19 mouse cellular contexts compared by ENCODE assay signal in genomic region chr8:35160230-35160629, GRCm38 (mm10).
DNase-seq lines count a peak whose midpoint lies in the region; ATAC-seq lines count a peak whose summit lies in the region.
"Had no signal": no experiment of that assay in that cellular context is flagged by ENCODE, and none has a peak within 500 bp of the region (broad histone marks: within the 10 kb centered on the region; RNA-seq: fewer than 3 reads in every experiment).

No protein-coding gene starts in this region.

- no peak overlapping the region for H3K4me3 ChIP-seq in lung, embryonic 15.5 days
- no peak overlapping the region for H3K4me3 ChIP-seq in intestine, embryonic 15.5 days (replicated peaks)
- no peak overlapping the region for H3K4me3 ChIP-seq in hindbrain, embryonic 12.5 days
- H3K4me3 ChIP-seq: heart, embryonic 12.5 days; limb, embryonic 13.5 days; midbrain, embryonic 12.5 days had no signal

- H3K4me2 ChIP-seq in lung, embryonic 15.5 days, result no peak overlapping the region
- H3K4me2 ChIP-seq in intestine, embryonic 15.5 days (replicated peaks), result no peak overlapping the region
- no peak overlapping the region for H3K4me2 ChIP-seq in hindbrain, embryonic 12.5 days (replicated peaks)
- H3K4me2 ChIP-seq: heart, embryonic 12.5 days; limb, embryonic 13.5 days; lung, embryonic 14.5 days; midbrain, embryonic 12.5 days had no signal

- WGBS in lung, embryonic 15.5 days, result 79% methylated on average over 12 of the region's 12 CpGs
- 80% methylated on average over 12 of the region's 12 CpGs for WGBS in intestine, embryonic 15.5 days
- WGBS in hindbrain, embryonic 12.5 days, result 89% methylated on average over 12 of the region's 12 CpGs

- H3K4me1 ChIP-seq in lung, embryonic 15.5 days, result no peaks in the 10 kb centered on the region
- H3K4me1 ChIP-seq in intestine, embryonic 15.5 days (replicated peaks), result no peaks in the 10 kb centered on the region
- H3K4me1 ChIP-seq in hindbrain, embryonic 12.5 days, result 0 out of 2 replicates have a peak, but pooled peaks cover 2% of the 10 kb centered on the region
- H3K4me1 ChIP-seq: heart, embryonic 12.5 days; limb, embryonic 13.5 days had no signal

- H3K36me3 ChIP-seq in lung, embryonic 15.5 days, result no peaks in the 10 kb centered on the region
- no peaks in the 10 kb centered on the region for H3K36me3 ChIP-seq in intestine, embryonic 15.5 days
- H3K36me3 ChIP-seq in hindbrain, embryonic 12.5 days, result no peaks in the 10 kb centered on the region
- H3K36me3 ChIP-seq: G1E; heart, embryonic 12.5 days; limb, embryonic 13.5 days; midbrain, embryonic 12.5 days had no signal

- ATAC-seq in lung, embryonic 15.5 days (ENCODE audit: borderline replicate concordance, extremely low read depth, low FRiP score, low TSS enrichment), result peak; percentile 62; the same call in 1 of the 2 replicates
- ATAC-seq in intestine, embryonic 15.5 days, result 0 out of 2 replicates have a peak, but pooled peaks have one; percentile 53
- ATAC-seq in hindbrain, embryonic 12.5 days (ENCODE audit: low FRiP score), result no peak

- no peaks in the 10 kb centered on the region for H3K9me3 ChIP-seq in lung, embryonic 15.5 days
- no peaks in the 10 kb centered on the region for H3K9me3 ChIP-seq in intestine, embryonic 15.5 days
- no peaks in the 10 kb centered on the region for H3K9me3 ChIP-seq in hindbrain, embryonic 12.5 days (replicated peaks)
- H3K9me3 ChIP-seq: heart, embryonic 12.5 days; limb, embryonic 13.5 days; midbrain, embryonic 12.5 days had no signal

- DNase-seq in lung, postnatal 14 days, result no peak
- DNase-seq in Muller cell, postnatal 12 days (ENCODE audit: inconsistent ontology term), result peak; percentile 39
- DNase-seq in layer of hippocampus, postnatal 36 days, result peak; percentile 46 to 54
- DNase-seq in left cerebral cortex, postnatal 25 days (ENCODE audit: low spot score in 2 of 2), result no peak
- no peak for DNase-seq in kidney, postnatal 4 days
- DNase-seq: cerebellum, adult 18-20 months; gastrocnemius, postnatal 14 days; heart, postnatal 4 days; kidney, adult 11 months; lung, embryonic 14.5 days; right cerebral cortex, postnatal 4 days; thymus, postnatal 4 days had no signal

- no peaks in the 10 kb centered on the region for H3K27me3 ChIP-seq in lung, embryonic 15.5 days
- no peaks in the 10 kb centered on the region for H3K27me3 ChIP-seq in intestine, embryonic 15.5 days (replicated peaks)
- H3K27me3 ChIP-seq in hindbrain, embryonic 12.5 days, result no peaks in the 10 kb centered on the region

- no peak overlapping the region for H3K9ac ChIP-seq in lung, embryonic 15.5 days
- H3K9ac ChIP-seq in intestine, embryonic 15.5 days, result no peak overlapping the region
- H3K9ac ChIP-seq in hindbrain, embryonic 12.5 days, result no peak overlapping the region
- H3K9ac ChIP-seq: heart, embryonic 12.5 days; limb, embryonic 13.5 days; lung, embryonic 14.5 days; midbrain, embryonic 12.5 days had no signal

- no peak overlapping the region for H3K27ac ChIP-seq in lung, embryonic 15.5 days
- H3K27ac ChIP-seq in intestine, embryonic 15.5 days, result no peak overlapping the region
- H3K27ac ChIP-seq in hindbrain, embryonic 12.5 days, result no peak overlapping the region
- H3K27ac ChIP-seq: limb, embryonic 13.5 days; midbrain, embryonic 12.5 days had no signal

- intact Hi-C loops in left cerebral cortex, postnatal 25 days (cut with DNase I), result loop anchor here (10.0 kb wide), 1 partner anchor 305 kb away; no protein-coding TSS in a partner anchor

Comparison
In these comparisons a context has a peak if more than half of its experiments do, and no peak if none do; other contexts are left out.
1. DNase-seq: peak in Muller cell, postnatal 12 days (single experiment) and layer of hippocampus, postnatal 36 days (2 of 2); none in lung, postnatal 14 days (single experiment), left cerebral cortex, postnatal 25 days (0 of 2) and kidney, postnatal 4 days (0 of 2).